Mouse (Mus musculus) gastrocnemius, postnatal 25 days (tissue): Measurements from ENCODE around the gene Nup160. TPM values are rescaled to one million over a fixed set of nuclear protein-coding genes. Genes with fewer than 3 reads are reported as not detected.

ENCODE experiments used
- DNase-seq: peaks from one replicate; pipeline ENCODE4 v3.0.0; 2022
- total RNA-seq, 2 experiments: library from RNA; stranded (reverse); gene quantifications; 1 replicate in 1 of 2; 2 replicates in 1 of 2; pipeline ENCODE4 v1.2.3; 2021

The Nup160 gene
- total RNA-seq, 2 experiments from 2014 or later, result 6.0 to 9.3 TPM

DNA sequence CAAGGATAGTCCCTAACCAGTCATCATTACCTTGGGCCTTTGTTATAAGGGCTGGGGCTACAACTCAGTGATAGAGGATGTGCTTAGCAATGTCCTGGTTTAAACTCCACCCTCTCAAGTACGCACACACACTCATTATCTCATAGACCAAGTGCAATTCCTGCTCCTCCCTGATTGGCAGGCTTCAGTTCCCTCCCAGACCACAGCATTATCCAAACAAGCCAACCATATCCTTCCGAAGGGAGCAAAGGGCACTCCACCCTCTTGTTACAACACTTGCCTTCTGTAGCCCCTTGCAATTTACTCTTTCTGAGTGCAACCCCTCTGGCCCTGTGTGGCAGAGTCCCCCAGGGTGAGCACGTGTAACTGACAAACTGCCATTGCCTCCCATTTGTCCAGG is 15.6 kb upstream of the Nup160 start:
- DNase-seq, result no peak

GRCm38 (mm10) chr2:90666591-90667387 is 10.2 kb upstream of the Nup160 start:
- no peak for DNase-seq

- no peak for DNase-seq
Measured at GRCm38 (mm10) chr2:90667388-90668265, 9.4 kb upstream of the Nup160 start.

DNA sequence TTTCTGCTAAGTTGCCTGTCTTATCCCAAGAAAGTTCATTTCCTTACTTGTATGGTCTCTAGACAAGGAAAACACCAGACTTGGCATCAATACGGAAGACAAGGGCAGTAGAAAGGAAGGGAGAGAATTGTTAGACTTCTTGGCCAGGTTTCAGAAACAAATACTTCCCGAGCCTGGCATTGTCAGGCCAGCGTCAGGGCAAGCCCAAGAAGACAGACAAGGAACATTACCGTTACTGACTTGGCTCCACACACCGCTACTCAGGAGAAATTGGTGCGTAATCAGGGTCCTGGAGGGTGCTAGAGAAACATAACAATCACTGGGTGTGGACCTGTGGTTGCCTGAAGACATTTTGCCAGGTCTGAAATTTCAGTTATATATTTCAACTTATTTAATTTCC is 6.7 kb upstream of the Nup160 start:
- no peak for DNase-seq

- DNase-seq, result no peak
Measured at GRCm38 (mm10) chr2:90673339-90673738, 3.7 kb upstream of the Nup160 start.

- DNase-seq, result no peak
Measured at GRCm38 (mm10) chr2:90674555-90674954, 2.5 kb upstream of the Nup160 start.

GRCm38 (mm10) chr2:90675488-90675887 is 1.5 kb upstream of the Nup160 start:
- DNase-seq, result no peak

- no peak for DNase-seq
Measured at GRCm38 (mm10) chr2:90678256-90679060, 1.4 kb downstream of the Nup160 start.

DNA sequence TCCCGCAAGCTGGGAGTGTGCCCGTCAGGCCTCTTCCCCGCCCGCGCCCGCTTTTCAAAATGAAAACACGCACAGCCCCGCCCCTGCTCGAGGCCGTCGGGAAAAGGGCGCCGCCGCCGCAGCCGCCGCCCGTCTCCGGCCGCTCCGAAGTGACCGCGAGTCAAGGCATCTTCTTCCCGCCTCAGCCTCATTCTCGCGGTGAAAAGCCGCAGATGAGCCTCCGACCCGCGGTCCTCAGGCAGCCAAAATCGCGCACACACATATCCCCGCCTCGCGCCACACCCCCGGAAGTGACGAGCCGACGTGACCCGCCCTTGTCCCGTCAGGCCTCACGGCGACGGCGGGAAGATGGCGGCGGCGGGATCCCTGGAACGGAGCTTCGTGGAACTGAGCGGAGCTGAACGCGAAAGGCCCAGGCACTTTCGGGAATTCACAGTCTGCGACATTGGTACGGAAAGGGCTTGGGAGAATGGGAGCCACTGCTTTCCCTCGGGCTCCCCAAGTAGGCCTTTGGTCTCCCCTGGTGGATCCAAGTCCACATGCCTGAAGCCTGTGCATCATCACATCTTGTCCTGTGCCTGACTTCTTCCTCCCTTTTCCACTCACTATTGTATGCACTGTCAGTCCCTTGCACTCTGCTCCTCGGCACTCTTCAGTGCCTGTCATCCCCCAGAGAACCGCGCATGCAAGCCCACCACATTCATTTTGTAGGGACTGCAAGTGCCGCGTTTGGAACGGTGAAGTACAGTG is 2.2 kb downstream of the Nup160 start:
- peak; percentile 88 for DNase-seq

DNA sequence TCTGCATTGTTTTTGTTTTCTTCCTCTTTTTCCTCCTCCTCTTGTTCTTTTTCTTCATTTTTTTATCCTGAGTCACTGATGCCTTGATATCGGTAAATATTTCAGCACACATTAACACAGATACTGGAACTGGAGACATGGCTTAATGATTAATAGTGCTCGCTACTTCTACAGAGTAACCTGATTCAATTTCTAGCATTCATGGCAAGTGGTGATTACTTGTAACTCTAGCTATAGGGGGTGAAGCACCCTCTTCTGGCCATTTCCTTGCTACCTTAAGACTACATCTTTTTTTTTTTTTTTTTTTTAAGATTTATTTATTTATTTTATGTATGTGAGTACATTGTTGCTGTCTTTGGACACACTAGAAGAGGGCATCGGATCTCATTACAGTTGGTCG is 23.9 kb downstream of the Nup160 start:
- DNase-seq, result no peak

DNA sequence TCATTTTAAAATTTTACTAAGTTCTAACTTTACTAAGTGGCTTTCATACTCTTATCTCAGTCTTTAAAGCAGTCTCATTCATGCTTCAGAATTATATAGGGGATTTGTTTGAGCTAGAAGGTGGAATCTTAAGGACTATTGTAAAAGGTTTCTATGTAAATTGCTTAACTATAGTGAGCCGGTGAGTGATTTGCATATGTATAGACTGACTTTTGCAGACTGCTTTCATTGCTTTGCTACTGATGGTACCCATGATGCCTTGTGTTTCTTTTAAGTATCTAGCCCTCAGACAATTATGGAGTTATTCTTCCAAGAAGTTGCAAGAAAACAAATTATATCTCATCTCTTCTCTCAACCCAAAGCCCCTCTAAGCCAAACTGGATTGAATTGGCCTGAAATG is 31.5 kb downstream of the Nup160 start:
- no peak for DNase-seq

DNA sequence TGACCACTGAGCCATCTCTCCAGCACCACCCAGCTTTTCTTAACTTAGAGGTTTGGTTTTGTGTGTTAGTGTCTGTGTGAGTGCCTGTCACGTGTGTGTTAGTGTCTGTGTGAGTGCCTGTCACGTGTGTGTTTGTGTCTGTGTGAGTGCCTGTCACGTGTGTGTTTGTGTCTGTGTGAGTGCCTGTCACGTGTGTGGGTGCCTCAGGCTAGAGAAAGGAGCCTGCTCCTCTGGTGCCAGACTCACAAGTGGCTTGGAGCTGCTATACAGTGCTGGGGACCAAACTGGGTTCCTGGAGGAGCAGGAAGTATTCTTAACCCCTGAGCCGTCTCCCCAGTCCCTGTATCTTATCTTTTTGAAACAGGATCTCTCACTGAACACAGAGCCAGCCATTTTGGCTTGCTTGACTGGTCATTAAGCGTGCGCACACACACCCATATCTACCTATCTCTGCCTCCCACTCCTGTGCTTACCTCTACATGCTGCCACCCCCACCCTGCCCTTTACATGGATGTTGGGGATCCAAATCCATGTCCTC is 38.6 kb downstream of the Nup160 start:
- no peak for DNase-seq

GRCm38 (mm10) chr2:90717366-90717765 is 40.4 kb downstream of the Nup160 start:
- DNase-seq, result no peak

DNA sequence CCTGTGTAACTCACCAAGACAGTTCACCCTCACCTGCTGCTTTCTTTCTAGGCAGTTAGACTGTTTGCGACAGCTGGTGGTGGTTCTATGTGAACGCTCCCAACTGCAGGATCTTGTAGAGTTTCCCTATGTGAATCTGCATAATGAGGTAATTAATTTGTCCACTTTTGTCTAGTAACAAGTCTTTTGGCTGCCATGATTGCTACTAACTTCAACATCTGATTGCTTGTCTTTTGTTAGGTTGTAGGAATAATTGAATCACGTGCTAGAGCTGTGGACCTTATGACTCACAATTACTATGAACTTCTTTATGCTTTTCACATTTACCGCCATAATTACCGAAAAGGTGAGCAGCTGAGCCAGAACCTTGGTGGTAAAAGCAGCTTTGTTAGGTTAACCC is 40.9 kb downstream of the Nup160 start:
- no peak for DNase-seq

DNA sequence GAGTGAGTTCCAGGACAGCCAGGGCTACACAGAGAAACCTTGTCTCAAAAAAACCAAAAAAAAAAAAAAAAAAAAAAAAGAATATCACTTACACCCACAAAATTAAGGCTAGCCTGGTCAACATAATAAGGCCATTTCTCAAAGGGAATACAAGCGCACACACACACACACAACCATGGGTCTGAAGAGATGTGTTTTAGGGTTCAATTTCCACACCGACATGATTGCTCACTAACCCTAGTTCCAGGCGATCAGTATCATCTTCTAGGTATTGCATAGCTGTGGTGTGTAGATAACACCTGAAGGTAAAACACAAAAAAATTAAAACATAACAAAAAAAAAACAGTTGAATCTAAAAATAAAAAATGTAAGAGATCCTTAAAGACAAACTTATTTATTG is 49.8 kb downstream of the Nup160 start:
- no peak for DNase-seq

GRCm38 (mm10) chr2:90735326-90735725 is 58.3 kb downstream of the Nup160 start:
- no peak for DNase-seq

- DNase-seq, result no peak
Measured at GRCm38 (mm10) chr2:90738801-90739200, 61.8 kb downstream of the Nup160 start.

- DNase-seq, result no peak
Measured at GRCm38 (mm10) chr2:90739327-90739726, 62.3 kb downstream of the Nup160 start.

DNA sequence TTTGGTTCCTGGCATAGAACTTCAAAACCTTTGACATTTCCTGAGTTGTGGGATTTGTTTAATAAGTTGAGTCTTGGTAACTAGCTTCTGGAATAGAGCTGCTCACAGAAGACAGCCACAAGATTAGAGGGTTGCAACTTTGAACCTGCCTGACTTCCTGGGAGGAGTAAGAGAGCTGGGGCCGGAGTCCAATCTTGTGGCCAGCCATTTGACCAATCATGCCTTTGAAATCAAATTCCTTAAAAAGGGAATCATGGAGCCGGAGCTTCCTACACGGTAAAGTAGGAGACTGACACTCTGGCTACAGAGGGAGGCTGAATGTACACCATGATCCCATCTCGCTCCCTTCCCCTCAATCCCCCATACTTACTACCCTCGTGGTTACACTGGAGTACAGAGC is 62.9 kb downstream of the Nup160 start:
- DNase-seq, result no peak

DNA sequence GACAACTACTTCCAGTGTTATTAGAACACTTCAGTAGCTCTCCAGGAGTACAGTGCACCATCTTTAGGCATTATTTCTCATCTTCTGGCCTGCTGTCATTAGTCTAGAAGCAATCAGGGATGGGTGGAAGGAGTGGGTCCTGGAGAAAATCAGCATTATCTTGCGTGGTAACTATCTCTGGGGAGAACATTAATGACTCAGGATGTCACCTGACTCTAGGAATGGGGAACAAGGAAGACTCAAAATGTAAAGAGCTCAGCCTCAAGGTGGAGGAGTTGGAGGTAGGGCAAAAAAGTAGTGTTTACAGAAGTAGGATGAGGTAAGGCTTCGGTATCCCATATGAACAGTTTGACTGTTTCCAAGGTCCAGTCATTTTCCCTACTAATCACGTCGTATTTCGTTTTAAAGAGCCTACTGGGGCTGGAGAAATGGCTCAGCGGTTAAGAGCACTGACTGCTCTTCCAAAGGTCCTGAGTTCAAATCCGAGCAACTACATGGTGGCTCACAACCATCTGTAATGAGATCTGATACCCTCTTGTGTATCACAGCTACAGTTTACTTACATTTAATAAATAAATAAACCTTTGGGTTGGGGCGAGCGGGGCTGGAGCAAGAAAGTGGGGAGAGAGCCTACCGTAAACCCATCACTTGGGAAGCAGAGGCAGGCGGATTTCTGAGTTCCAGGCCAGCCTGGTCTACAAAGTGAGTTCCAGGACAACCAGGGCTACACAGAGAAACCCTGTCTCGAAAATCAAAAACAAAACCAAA is 67.5 kb downstream of the Nup160 start:
- DNase-seq, result no peak
